Comparison of ENCODE assay signal across 26 mouse cellular contexts in the genomic region with DNA sequence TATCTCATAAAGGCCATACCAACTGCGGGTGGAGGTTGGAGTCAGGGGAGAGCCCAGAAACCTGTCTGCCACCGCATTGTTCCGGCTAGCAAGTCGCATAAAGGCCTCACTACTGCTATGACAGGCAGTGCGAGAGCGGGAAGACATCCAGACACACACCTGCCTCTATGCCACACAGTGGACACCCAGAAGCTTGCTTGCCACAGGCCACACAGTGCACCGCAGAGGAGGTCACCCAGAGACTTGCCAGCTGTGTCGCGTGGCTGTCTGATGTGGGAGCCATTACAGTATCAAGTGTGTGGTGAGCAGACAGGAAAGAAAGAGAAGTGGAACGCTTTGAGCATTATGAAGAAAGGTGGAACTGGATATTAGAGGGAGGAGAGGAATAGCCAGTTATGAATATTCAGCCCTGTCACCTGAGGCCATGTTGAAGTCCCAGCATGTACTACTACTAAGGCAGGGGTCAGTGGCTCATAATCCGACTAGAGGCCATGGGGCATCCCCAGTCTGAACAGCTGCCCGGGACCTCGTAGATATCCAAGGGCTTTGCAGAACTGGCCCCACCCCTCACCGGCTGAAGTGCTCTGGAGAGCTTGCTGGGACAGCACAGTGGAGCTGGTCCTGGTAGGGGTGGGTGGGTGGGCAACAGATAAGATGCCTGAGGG.
DNase-seq lines count a peak whose midpoint lies in the region; ATAC-seq and TF ChIP-seq lines count a peak whose summit lies in the region.
"Had no signal": no experiment of that assay in that cellular context is flagged by ENCODE, and none has a peak within 500 bp of the region (broad histone marks: within the 10 kb centered on the region; RNA-seq: fewer than 3 reads in every experiment).

No protein-coding gene starts in this region.

- H3K27me3 ChIP-seq in intestine, embryonic 15.5 days (replicated peaks): no peaks in the 10 kb centered on the region
- no peaks in the 10 kb centered on the region for H3K27me3 ChIP-seq in intestine, postnatal 0 days (replicated peaks; ENCODE audit: control insufficient read depth, insufficient read depth, low read length)
- no peaks in the 10 kb centered on the region for H3K27me3 ChIP-seq in embryonic facial prominence, embryonic 12.5 days
- H3K27me3 ChIP-seq in limb, embryonic 12.5 days: no peaks in the 10 kb centered on the region
- H3K27me3 ChIP-seq: CH12.LX; heart, embryonic 15.5 days; liver, embryonic 15.5 days; stomach, embryonic 15.5 days had no signal

- no peak overlapping the region for H3K9ac ChIP-seq in intestine, embryonic 15.5 days
- no peak overlapping the region for H3K9ac ChIP-seq in intestine, postnatal 0 days (ENCODE audit: low read depth, low read length)
- H3K9ac ChIP-seq in embryonic facial prominence, embryonic 12.5 days: no peak overlapping the region
- no peak overlapping the region for H3K9ac ChIP-seq in limb, embryonic 12.5 days (replicated peaks)
- H3K9ac ChIP-seq: heart, embryonic 15.5 days; liver, embryonic 15.5 days; lung, embryonic 14.5 days; stomach, embryonic 15.5 days had no signal

- TF ChIP-seq CTCF in intestine, postnatal 0 days (IDR thresholded peaks at IDR 0.05; ENCODE audit: low read depth): no peak

- H3K36me3 ChIP-seq in intestine, embryonic 15.5 days: no peaks in the 10 kb centered on the region
- no peaks in the 10 kb centered on the region for H3K36me3 ChIP-seq in intestine, postnatal 0 days (ENCODE audit: control insufficient read depth, insufficient read depth)
- H3K36me3 ChIP-seq in embryonic facial prominence, embryonic 12.5 days: no peaks in the 10 kb centered on the region
- no peaks in the 10 kb centered on the region for H3K36me3 ChIP-seq in limb, embryonic 12.5 days
- H3K36me3 ChIP-seq: heart, embryonic 10.5 days; heart, embryonic 15.5 days; liver, embryonic 15.5 days; stomach, embryonic 15.5 days had no signal

- ATAC-seq in intestine, embryonic 15.5 days: peak; percentile 36; the same call in 1 of the 2 replicates
- ATAC-seq in intestine, postnatal 0 days: no peak
- ATAC-seq in embryonic facial prominence, embryonic 12.5 days (ENCODE audit: insufficient number of reproducible peaks, insufficient read depth, low FRiP score, low TSS enrichment): peak; percentile 41; the same call in 1 of the 2 replicates
- ATAC-seq in limb, embryonic 12.5 days (ENCODE audit: insufficient number of reproducible peaks, insufficient read depth, low FRiP score, low TSS enrichment, low read depth): peak; percentile 52; the same call in 1 of the 2 replicates
- ATAC-seq: activated CD4-positive, CD25-positive, alpha-beta regulatory T cell, adult 4 months; inflammation-experienced regulatory T-cells, adult 6 months had no signal

- H3K4me1 ChIP-seq in intestine, embryonic 15.5 days (replicated peaks): no peaks in the 10 kb centered on the region
- H3K4me1 ChIP-seq in intestine, postnatal 0 days (replicated peaks; ENCODE audit: control insufficient read depth, insufficient read depth, low read length): no peaks in the 10 kb centered on the region
- H3K4me1 ChIP-seq in embryonic facial prominence, embryonic 12.5 days: no peaks in the 10 kb centered on the region
- no peaks in the 10 kb centered on the region for H3K4me1 ChIP-seq in limb, embryonic 12.5 days (replicated peaks)
- H3K4me1 ChIP-seq: heart, embryonic 10.5 days; heart, embryonic 15.5 days; liver, embryonic 15.5 days; stomach, embryonic 15.5 days had no signal

- intact Hi-C loops in heart, postnatal 14 days (cut with DNase I): loop anchor here (10.0 kb wide), 1 partner anchor 1513 kb away; no protein-coding TSS in a partner anchor

- H3K4me3 ChIP-seq in intestine, embryonic 15.5 days (replicated peaks): no peak overlapping the region
- no peak overlapping the region for H3K4me3 ChIP-seq in intestine, postnatal 0 days (ENCODE audit: low read depth, low read length)
- H3K4me3 ChIP-seq in embryonic facial prominence, embryonic 12.5 days: no peak overlapping the region
- no peak overlapping the region for H3K4me3 ChIP-seq in limb, embryonic 12.5 days (replicated peaks)
- H3K4me3 ChIP-seq: heart, embryonic 10.5 days; heart, embryonic 15.5 days; liver, embryonic 15.5 days; stomach, embryonic 15.5 days had no signal

- no peak overlapping the region for H3K4me2 ChIP-seq in intestine, embryonic 15.5 days (replicated peaks)
- H3K4me2 ChIP-seq in intestine, postnatal 0 days (replicated peaks; ENCODE audit: low read depth): no peak overlapping the region
- no peak overlapping the region for H3K4me2 ChIP-seq in embryonic facial prominence, embryonic 12.5 days (replicated peaks)
- no peak overlapping the region for H3K4me2 ChIP-seq in limb, embryonic 12.5 days
- H3K4me2 ChIP-seq: heart, embryonic 15.5 days; liver, embryonic 15.5 days; lung, embryonic 14.5 days; stomach, embryonic 15.5 days had no signal

- WGBS in intestine, embryonic 15.5 days: 90% methylated on average over 14 of the region's 14 CpGs
- 87% methylated on average over 14 of the region's 14 CpGs for WGBS in intestine, postnatal 0 days
- WGBS in embryonic facial prominence, embryonic 12.5 days: 88% methylated on average over 14 of the region's 14 CpGs
- WGBS in limb, embryonic 12.5 days: 89% methylated on average over 14 of the region's 14 CpGs

- DNase-seq in heart, adult 11 months: peak; percentile 84
- no peak for DNase-seq in heart, postnatal 14 days
- DNase-seq in right cerebral cortex, postnatal 4 days: no peak
- no peak for DNase-seq in kidney, adult 18-20 months
- DNase-seq: adrenal gland, adult 2 months; adrenal gland, postnatal 36 days; cerebellum, adult 18-20 months; cerebellum, postnatal 10 days; gastrocnemius, postnatal 10 days; heart, postnatal 36 days; kidney, adult 9 months; kidney, postnatal 10 days; layer of hippocampus, postnatal 36 days; left cerebral cortex, postnatal 4 days; lung, embryonic 14.5 days had no signal

- H3K27ac ChIP-seq in intestine, embryonic 15.5 days: no peak overlapping the region
- H3K27ac ChIP-seq in intestine, postnatal 0 days (ENCODE audit: low read depth, low read length): no peak overlapping the region
- no peak overlapping the region for H3K27ac ChIP-seq in embryonic facial prominence, embryonic 12.5 days
- no peak overlapping the region for H3K27ac ChIP-seq in limb, embryonic 12.5 days
- H3K27ac ChIP-seq: heart, embryonic 10.5 days; heart, embryonic 15.5 days; liver, embryonic 15.5 days; stomach, embryonic 15.5 days had no signal

- H3K9me3 ChIP-seq in intestine, embryonic 15.5 days: no peaks in the 10 kb centered on the region
- H3K9me3 ChIP-seq in intestine, postnatal 0 days (ENCODE audit: control insufficient read depth): no peaks in the 10 kb centered on the region
- H3K9me3 ChIP-seq in embryonic facial prominence, embryonic 12.5 days: no peaks in the 10 kb centered on the region
- no peaks in the 10 kb centered on the region for H3K9me3 ChIP-seq in limb, embryonic 12.5 days
- H3K9me3 ChIP-seq: heart, embryonic 10.5 days; heart, embryonic 15.5 days; liver, embryonic 15.5 days; stomach, embryonic 15.5 days had no signal
